Mouse (Mus musculus) C3H10T1/2 (cell line): ENCODE measurements around the gene Gzf1. TPM values are rescaled to one million over a fixed set of nuclear protein-coding genes. Genes with fewer than 3 reads are reported as not detected.

Experiments used
- polyA plus RNA-seq, 2 experiments: library from polyadenylated mRNA; unstranded; fragments of >200 nt; fragmentation: generic; extraction: Trizol; gene quantifications; one replicate each; pipeline ENCODE4 v1.2.1; 2012; ENCODE audit warnings: missing spikeins in 2 of 2

The Gzf1 gene
- 1 to 10 TPM in 1 of 2 experiments, under 1 TPM in 1; 0.50 to 8.0 TPM for polyA plus RNA-seq

GRCm38 (mm10) chr2:148680775-148681291 lies at the start of gene Gzf1:
Gzf1 (plus strand) TSS chr2:148681023.

GRCm38 (mm10) chr2:148672199-148673096 lies 8.4 kb upstream of the Gzf1 start, which contains the start of gene Nxt1:
Nxt1 (plus strand) TSS chr2:148672601.

GRCm38 (mm10) chr2:148732327-148733000 lies 51.6 kb downstream of the Gzf1 start, which contains the start of gene Napb:
Napb (minus strand) TSS chr2:148732467.

Other genes starting within 250 kb of the Gzf1 start
- under 1 TPM; under 0.01 to 0.06 TPM for gene Cd93, start 237.5 kb upstream of the Gzf1 start, polyA plus RNA-seq
- 10 to 100 TPM; 29.2 to 41.3 TPM for gene Nxt1, start 8.4 kb upstream of the Gzf1 start, polyA plus RNA-seq
- under 1 TPM; 0.07 to 0.67 TPM for gene Napb, start 51.4 kb downstream of the Gzf1 start, polyA plus RNA-seq
- gene Cstl1, start 69.3 kb downstream of the Gzf1 start, polyA plus RNA-seq: not detected
- gene Cst11, start 90.5 kb downstream of the Gzf1 start, polyA plus RNA-seq: not detected
- gene 8030411F24Rik, start 101.0 kb downstream of the Gzf1 start, polyA plus RNA-seq: not detected
- gene Cst12, start 108.3 kb downstream of the Gzf1 start, polyA plus RNA-seq: not detected
- not detected for gene Cst8, start 117.8 kb downstream of the Gzf1 start, polyA plus RNA-seq
- not detected for gene Cst13, start 139.1 kb downstream of the Gzf1 start, polyA plus RNA-seq
- gene Cst9, start 154.1 kb downstream of the Gzf1 start, polyA plus RNA-seq: not detected
- gene 9230104L09Rik, start 184.0 kb downstream of the Gzf1 start, polyA plus RNA-seq: under 1 TPM; 0.11 to 0.15 TPM
- 1,000 to 10,000 TPM in 1 of 2 experiments, 100 to 1,000 TPM in 1; 886 to 2,472 TPM for gene Cst3, start 194.7 kb downstream of the Gzf1 start, polyA plus RNA-seq